Mouse (Mus musculus) common myeloid progenitor, adult 5-6 weeks (primary cell): ENCODE results near the gene Ntng1. TPM values are rescaled to one million over a fixed set of nuclear protein-coding genes. Genes with fewer than 3 reads are reported as not detected.

Source experiments
- ATAC-seq: replicated peaks from 2 replicates; pipeline ENCODE4 v1.8.0; 2016; ENCODE audit warnings: low read depth, mild to moderate bottlenecking, moderate TSS enrichment, inconsistent platforms; ENCODE audit not compliant: poor library complexity, severe bottlenecking
- total RNA-seq: library from RNA; stranded (forward); fragments of 200-1000, 187-1606 nt; gene quantifications from 2 replicates; pipeline ENCODE4 v1.2.3, GENCODE M21; 2017

Gene Ntng1
- total RNA-seq, 1 experiment from 2014 or later = not detected

- no peak for ATAC-seq
Observed at GRCm38 (mm10) chr3:110055915-110056314, 87.9 kb downstream of the Ntng1 start.

- ATAC-seq = no peak
Observed at GRCm38 (mm10) chr3:110055433-110055832, 88.4 kb downstream of the Ntng1 start.

GRCm38 (mm10) chr3:110054125-110054524, 89.7 kb downstream of the Ntng1 start:
- no peak for ATAC-seq

GRCm38 (mm10) chr3:110048152-110048551, 95.7 kb downstream of the Ntng1 start:
- no peak for ATAC-seq

- no peak for ATAC-seq
Observed at GRCm38 (mm10) chr3:110046750-110047149, 97.1 kb downstream of the Ntng1 start.

- no peak for ATAC-seq
Observed at GRCm38 (mm10) chr3:110044209-110044608, 99.6 kb downstream of the Ntng1 start.

- ATAC-seq = no peak
Observed at GRCm38 (mm10) chr3:110043641-110044187, 100.1 kb downstream of the Ntng1 start.

GRCm38 (mm10) chr3:110022783-110023599, 120.8 kb downstream of the Ntng1 start:
- ATAC-seq = no peak

- no peak for ATAC-seq
Observed at GRCm38 (mm10) chr3:110010870-110011626, 132.8 kb downstream of the Ntng1 start.

GRCm38 (mm10) chr3:110010441-110010840, 133.4 kb downstream of the Ntng1 start:
- no peak for ATAC-seq

GRCm38 (mm10) chr3:110000349-110000748, 143.5 kb downstream of the Ntng1 start:
- no peak for ATAC-seq

GRCm38 (mm10) chr3:109995663-109996024, 148.2 kb downstream of the Ntng1 start:
- ATAC-seq = no peak

- no peak for ATAC-seq
Observed at GRCm38 (mm10) chr3:109994978-109995662, 148.7 kb downstream of the Ntng1 start.

GRCm38 (mm10) chr3:109984086-109984485, 159.7 kb downstream of the Ntng1 start:
- ATAC-seq = no peak

- ATAC-seq = no peak
Observed at GRCm38 (mm10) chr3:109977614-109978013, 166.2 kb downstream of the Ntng1 start.

- no peak for ATAC-seq
Observed at GRCm38 (mm10) chr3:109975106-109975505, 168.7 kb downstream of the Ntng1 start.

- no peak for ATAC-seq
Observed at GRCm38 (mm10) chr3:109971465-109971864, 172.3 kb downstream of the Ntng1 start.

GRCm38 (mm10) chr3:109970181-109970580, 173.6 kb downstream of the Ntng1 start:
- no peak for ATAC-seq

GRCm38 (mm10) chr3:109962631-109963030, 181.2 kb downstream of the Ntng1 start:
- no peak for ATAC-seq

- ATAC-seq = no peak
Observed at GRCm38 (mm10) chr3:109942960-109943359, 200.9 kb downstream of the Ntng1 start.
